Mouse (Mus musculus) brain, embryonic 18.5 days (tissue): ENCODE measurements at regions not wholly inside any gene's neighbourhood (a gene's known extent, or its start where the extent isn't known, plus 50 kb on each side); places are given as distances from the start of the nearest gene placed in this dataset.

Experiments
- DNase-seq: peaks from one replicate; pipeline ENCODE4 v3.0.0-alpha.2; 2012; ENCODE audit warnings: low read depth, low spot score

GRCm38 (mm10) chr15:28560035-28560434, 356.5 kb downstream of the Dnah5 start:
- no peak for DNase-seq

GRCm38 (mm10) chr15:28595294-28595693, 391.7 kb downstream of the Dnah5 start:
- DNase-seq, result peak; percentile 45

GRCm38 (mm10) chr15:28595725-28596124, 392.2 kb downstream of the Dnah5 start:
- peak; percentile 51 for DNase-seq

- no peak for DNase-seq
Measured at GRCm38 (mm10) chr15:28600132-28600531, 396.6 kb downstream of the Dnah5 start.

- DNase-seq, result no peak
Measured at GRCm38 (mm10) chr15:28615662-28616061, 412.1 kb downstream of the Dnah5 start.

GRCm38 (mm10) chr15:28640349-28640748, 436.8 kb downstream of the Dnah5 start:
- DNase-seq, result no peak

- no peak for DNase-seq
Measured at GRCm38 (mm10) chr15:28645122-28645521, 441.6 kb downstream of the Dnah5 start.

GRCm38 (mm10) chr15:28653996-28654395, 450.4 kb downstream of the Dnah5 start:
- DNase-seq, result no peak

- peak; percentile 30 for DNase-seq
Measured at GRCm38 (mm10) chr15:28663847-28664602, 460.5 kb downstream of the Dnah5 start.
